Mouse (Mus musculus): ENCODE measurements at regions not wholly inside any gene's neighbourhood (a gene's known extent, or its start where the extent isn't known, plus 50 kb on each side); places are given as distances from the start of the nearest gene placed in this dataset.

- TF ChIP-seq CTCF (IDR thresholded peaks at IDR 0.05; ENCODE audit: borderline replicate concordance, extremely low read depth, insufficient read depth, insufficient read length) (no peak), POLR2A (IDR thresholded peaks at IDR 0.05; ENCODE audit: borderline replicate concordance, extremely low read depth, insufficient read depth, insufficient read length, poor library complexity, severe bottlenecking) (no peak)
Observed at GRCm38 (mm10) chr10:120674321-120675045, 198.2 kb upstream of the Hmga2 start.
